Mouse (Mus musculus): ENCODE results near the gene Ehd4. TPM values are rescaled to one million over a fixed set of nuclear protein-coding genes. Genes with fewer than 3 reads are reported as not detected.

The Ehd4 gene
- total RNA-seq (2012; rRNA removed), result 10.7 and 19.4 TPM in 2 replicates

GRCm38 (mm10) chr2:120154361-120154894 is at the start of gene Ehd4:
Gene Ehd4 (minus strand): TSS chr2:120154606.
- Histone ChIP-seq H3K4me1 (ENCODE audit: control insufficient read depth in 2 of 2, insufficient read depth in 2 of 2, low read length in 2 of 2, poor library complexity in 1 of 2) (0 out of 4 replicates have a peak, but pooled peaks cover 0 to 3% of the 10 kb centered on the region in 2 experiments), H3K27ac (ENCODE audit: insufficient read depth, low read depth, low read length, poor library complexity, severe bottlenecking) (no peak within 1 kb of the TSS), H3K4me3 (ENCODE audit: insufficient read depth in 1 of 2, low read depth in 1 of 2, low read length in 2 of 2, poor library complexity in 1 of 2, severe bottlenecking in 1 of 2) (peak within 1 kb of the TSS; percentile 84), H3K9me3 (ENCODE audit: control insufficient read depth, insufficient read depth, low read depth, low read length) (no peaks in the 10 kb centered on the region), H3K9ac (ENCODE audit: insufficient read depth, low read depth, low read length, poor library complexity, severe bottlenecking) (peak within 1 kb of the TSS; percentile 91), H3K36me3 (ENCODE audit: control insufficient read depth, insufficient read depth, low read length, poor library complexity, severe bottlenecking) (no peaks in the 10 kb centered on the region)
- in situ Hi-C loops (cut with MboI; ENCODE audit: low sequenced_read_pairs in 2 of 2, unreplicated experiment in 2 of 2), result no loop called here
- DNase-seq (ENCODE audit: low read depth, low spot score), result peak; percentile 96
- no peak for TF ChIP-seq ZC3H11A (IDR thresholded peaks at IDR 0.05; ENCODE audit: borderline replicate concordance, low read depth, low read length)
- no peak for TF ChIP-seq MAFK (IDR thresholded peaks at IDR 0.05; ENCODE audit: insufficient read depth, low read depth, low read length)
- no peak for TF ChIP-seq ZNF384 (IDR thresholded peaks at IDR 0.05; ENCODE audit: low read depth, low read length)
- no peak; the same call in 1 of the 2 replicates for TF ChIP-seq HCFC1 (IDR thresholded peaks at IDR 0.05; ENCODE audit: borderline replicate concordance, insufficient read depth, low read length)
- TF ChIP-seq CHD2 (IDR thresholded peaks at IDR 0.05; ENCODE audit: low read depth, low read length), result no peak

GRCm38 (mm10) chr2:120203742-120204141 is 49.3 kb upstream of the Ehd4 start:
- Histone ChIP-seq H3K4me3 (ENCODE audit: insufficient read depth in 1 of 2, low read depth in 1 of 2, low read length in 2 of 2, poor library complexity in 1 of 2, severe bottlenecking in 1 of 2) (no peak overlapping the region), H3K4me1 (ENCODE audit: control insufficient read depth in 2 of 2, insufficient read depth in 2 of 2, low read length in 2 of 2, poor library complexity in 1 of 2) (no peaks in the 10 kb centered on the region), H3K27ac (ENCODE audit: insufficient read depth, low read depth, low read length, poor library complexity, severe bottlenecking) (no peak overlapping the region), H3K36me3 (ENCODE audit: control insufficient read depth, insufficient read depth, low read length, poor library complexity, severe bottlenecking) (no peaks in the 10 kb centered on the region), H3K9me3 (ENCODE audit: control insufficient read depth, insufficient read depth, low read depth, low read length) (no peaks in the 10 kb centered on the region), H3K9ac (ENCODE audit: insufficient read depth, low read depth, low read length, poor library complexity, severe bottlenecking) (no peak overlapping the region)
- no peak for TF ChIP-seq HCFC1 (IDR thresholded peaks at IDR 0.05; ENCODE audit: borderline replicate concordance, insufficient read depth, low read length)
- TF ChIP-seq ZNF384 (IDR thresholded peaks at IDR 0.05; ENCODE audit: low read depth, low read length), result no peak
- TF ChIP-seq CHD2 (IDR thresholded peaks at IDR 0.05; ENCODE audit: low read depth, low read length), result no peak
- TF ChIP-seq ZC3H11A (IDR thresholded peaks at IDR 0.05; ENCODE audit: borderline replicate concordance, low read depth, low read length), result no peak
- no peak for TF ChIP-seq MAFK (IDR thresholded peaks at IDR 0.05; ENCODE audit: insufficient read depth, low read depth, low read length)
- in situ Hi-C loops (cut with MboI; ENCODE audit: low sequenced_read_pairs in 2 of 2, unreplicated experiment in 2 of 2), result no loop called here
- DNase-seq (ENCODE audit: low read depth, low spot score), result no peak

- no peaks in the 10 kb centered on the region for H3K36me3 ChIP-seq (ENCODE audit: control insufficient read depth, insufficient read depth, low read length, poor library complexity, severe bottlenecking)
- in situ Hi-C loops (cut with MboI; ENCODE audit: low sequenced_read_pairs in 2 of 2, unreplicated experiment in 2 of 2), result no loop called here
- TF ChIP-seq HCFC1 (IDR thresholded peaks at IDR 0.05; ENCODE audit: borderline replicate concordance, insufficient read depth, low read length) (no peak), ZC3H11A (IDR thresholded peaks at IDR 0.05; ENCODE audit: borderline replicate concordance, low read depth, low read length) (no peak)
- peaks cover 1 to 4% of the 10 kb centered on the region in 2 experiments; a peak in 1 of 4 replicates for H3K4me1 ChIP-seq (ENCODE audit: control insufficient read depth in 2 of 2, insufficient read depth in 2 of 2, low read length in 2 of 2, poor library complexity in 1 of 2)
- H3K9ac ChIP-seq (ENCODE audit: insufficient read depth, low read depth, low read length, poor library complexity, severe bottlenecking), result no peak overlapping the region
- H3K27ac ChIP-seq (ENCODE audit: insufficient read depth, low read depth, low read length, poor library complexity, severe bottlenecking), result no peak overlapping the region
- DNase-seq (ENCODE audit: low read depth, low spot score), result no peak
- H3K4me3 ChIP-seq (ENCODE audit: insufficient read depth in 1 of 2, low read depth in 1 of 2, low read length in 2 of 2, poor library complexity in 1 of 2, severe bottlenecking in 1 of 2), result no peak overlapping the region
- H3K9me3 ChIP-seq (ENCODE audit: control insufficient read depth, insufficient read depth, low read depth, low read length), result no peaks in the 10 kb centered on the region
Observed at GRCm38 (mm10) chr2:120200077-120200476, 45.7 kb upstream of the Ehd4 start.

- in situ Hi-C loops (cut with MboI; ENCODE audit: low sequenced_read_pairs in 2 of 2, unreplicated experiment in 2 of 2), result loop anchor here in 1 of 2 experiments (25.0 kb wide), 1 partner anchor 99 kb away; the partner anchor contains the start of gene Pla2g4d
- Histone ChIP-seq H3K36me3 (ENCODE audit: control insufficient read depth, insufficient read depth, low read length, poor library complexity, severe bottlenecking) (no peaks in the 10 kb centered on the region), H3K9ac (ENCODE audit: insufficient read depth, low read depth, low read length, poor library complexity, severe bottlenecking) (no peak overlapping the region), H3K27ac (ENCODE audit: insufficient read depth, low read depth, low read length, poor library complexity, severe bottlenecking) (no peak overlapping the region), H3K4me1 (ENCODE audit: control insufficient read depth in 2 of 2, insufficient read depth in 2 of 2, low read length in 2 of 2, poor library complexity in 1 of 2) (no peaks in the 10 kb centered on the region), H3K9me3 (ENCODE audit: control insufficient read depth, insufficient read depth, low read depth, low read length) (no peaks in the 10 kb centered on the region), H3K4me3 (ENCODE audit: insufficient read depth in 1 of 2, low read depth in 1 of 2, low read length in 2 of 2, poor library complexity in 1 of 2, severe bottlenecking in 1 of 2) (no peak overlapping the region)
- TF ChIP-seq MAFK (IDR thresholded peaks at IDR 0.05; ENCODE audit: insufficient read depth, low read depth, low read length) (no peak), ZNF384 (IDR thresholded peaks at IDR 0.05; ENCODE audit: low read depth, low read length) (no peak), ZC3H11A (IDR thresholded peaks at IDR 0.05; ENCODE audit: borderline replicate concordance, low read depth, low read length) (no peak), HCFC1 (IDR thresholded peaks at IDR 0.05; ENCODE audit: borderline replicate concordance, insufficient read depth, low read length) (no peak), CHD2 (IDR thresholded peaks at IDR 0.05; ENCODE audit: low read depth, low read length) (no peak)
- no peak for DNase-seq (ENCODE audit: low read depth, low spot score)
Observed at GRCm38 (mm10) chr2:120188174-120188573, 33.8 kb upstream of the Ehd4 start.

Measured in ES-E14 (cell line).